Mouse (Mus musculus): ENCODE results near the gene Paqr3. TPM values are rescaled to one million over a fixed set of nuclear protein-coding genes. Genes with fewer than 3 reads are reported as not detected.

The Paqr3 gene
- total and polyA plus RNA-seq, 2 experiments from 2014 or later = 10.6 to 32.3 TPM

DNA sequence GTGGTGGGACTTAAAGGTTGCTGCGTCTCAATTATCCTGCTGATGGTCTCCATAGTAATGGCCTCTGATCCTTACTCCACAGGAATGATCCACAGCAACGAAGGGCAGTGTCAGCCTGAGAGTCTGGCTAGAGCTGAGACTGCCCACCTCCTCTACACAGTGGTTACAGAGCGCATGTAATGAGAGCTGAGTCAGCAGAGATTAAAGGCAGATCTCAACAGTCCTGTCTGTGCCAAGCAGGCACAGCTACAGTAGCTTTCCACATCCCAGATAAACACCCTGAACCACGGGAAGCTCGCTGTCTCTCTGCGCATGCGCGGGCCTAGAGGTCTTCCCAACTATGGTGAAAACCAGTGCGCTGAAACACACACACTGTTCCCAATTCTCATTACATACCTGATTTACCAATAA lies 13.8 kb downstream of the Paqr3 start:
- Histone ChIP-seq H3K27me3 (ENCODE audit: insufficient read depth, low read length) (no peaks in the 10 kb centered on the region), H3K4me1 (ENCODE audit: insufficient read depth) (no peaks in the 10 kb centered on the region), H3K9me3 (ENCODE audit: low read length) (no peaks in the 10 kb centered on the region), H3K36me3 (ENCODE audit: insufficient read depth) (peaks cover 36% of the 10 kb centered on the region), H3K27ac (ENCODE audit: low read depth, low read length) (no peak overlapping the region), H3K9ac (no peak overlapping the region), H3K4me3 (ENCODE audit: low read depth, low read length) (no peak overlapping the region), H3K4me2 (ENCODE audit: low read depth) (no peak overlapping the region)
- DNase-seq (no peak), ATAC-seq (peak; percentile 48)
- 66% methylated on average over 9 of the region's 9 CpGs for WGBS
- TF ChIP-seq CTCF (IDR thresholded peaks at IDR 0.05; ENCODE audit: low read depth) = no peak

- no peak overlapping the region for H3K9ac ChIP-seq
- WGBS = 78% methylated on average over 12 of the region's 13 CpGs
- DNase-seq = no peak
- no peak for ATAC-seq
- no peak overlapping the region for H3K4me2 ChIP-seq (ENCODE audit: low read depth)
- no peaks in the 10 kb centered on the region for H3K4me1 ChIP-seq (ENCODE audit: insufficient read depth)
- no peak overlapping the region for H3K4me3 ChIP-seq (ENCODE audit: low read depth, low read length)
- H3K36me3 ChIP-seq (ENCODE audit: insufficient read depth) = peaks cover 26% of the 10 kb centered on the region
- no peaks in the 10 kb centered on the region for H3K27me3 ChIP-seq (ENCODE audit: insufficient read depth, low read length)
- H3K9me3 ChIP-seq (ENCODE audit: low read length) = no peaks in the 10 kb centered on the region
- no peak overlapping the region for H3K27ac ChIP-seq (ENCODE audit: low read depth, low read length)
- TF ChIP-seq CTCF (IDR thresholded peaks at IDR 0.05; ENCODE audit: low read depth) = no peak
Measured at GRCm38 (mm10) chr5:97095335-97095734, 16.1 kb downstream of the Paqr3 start.

- no peak for DNase-seq
- no peaks in the 10 kb centered on the region for H3K27me3 ChIP-seq (ENCODE audit: insufficient read depth, low read length)
- ATAC-seq = no peak
- TF ChIP-seq CTCF (IDR thresholded peaks at IDR 0.05; ENCODE audit: low read depth) = no peak
- H3K4me1 ChIP-seq (ENCODE audit: insufficient read depth) = no peaks in the 10 kb centered on the region
- H3K9me3 ChIP-seq (ENCODE audit: low read length) = no peaks in the 10 kb centered on the region
- H3K36me3 ChIP-seq (ENCODE audit: insufficient read depth) = peaks cover 22% of the 10 kb centered on the region
- no peak overlapping the region for H3K9ac ChIP-seq
- 80% methylated on average over 8 of the region's 8 CpGs for WGBS
- no peak overlapping the region for H3K4me2 ChIP-seq (ENCODE audit: low read depth)
- H3K4me3 ChIP-seq (ENCODE audit: low read depth, low read length) = no peak overlapping the region
- no peak overlapping the region for H3K27ac ChIP-seq (ENCODE audit: low read depth, low read length)
Measured at GRCm38 (mm10) chr5:97092970-97093369, 18.4 kb downstream of the Paqr3 start.

DNA sequence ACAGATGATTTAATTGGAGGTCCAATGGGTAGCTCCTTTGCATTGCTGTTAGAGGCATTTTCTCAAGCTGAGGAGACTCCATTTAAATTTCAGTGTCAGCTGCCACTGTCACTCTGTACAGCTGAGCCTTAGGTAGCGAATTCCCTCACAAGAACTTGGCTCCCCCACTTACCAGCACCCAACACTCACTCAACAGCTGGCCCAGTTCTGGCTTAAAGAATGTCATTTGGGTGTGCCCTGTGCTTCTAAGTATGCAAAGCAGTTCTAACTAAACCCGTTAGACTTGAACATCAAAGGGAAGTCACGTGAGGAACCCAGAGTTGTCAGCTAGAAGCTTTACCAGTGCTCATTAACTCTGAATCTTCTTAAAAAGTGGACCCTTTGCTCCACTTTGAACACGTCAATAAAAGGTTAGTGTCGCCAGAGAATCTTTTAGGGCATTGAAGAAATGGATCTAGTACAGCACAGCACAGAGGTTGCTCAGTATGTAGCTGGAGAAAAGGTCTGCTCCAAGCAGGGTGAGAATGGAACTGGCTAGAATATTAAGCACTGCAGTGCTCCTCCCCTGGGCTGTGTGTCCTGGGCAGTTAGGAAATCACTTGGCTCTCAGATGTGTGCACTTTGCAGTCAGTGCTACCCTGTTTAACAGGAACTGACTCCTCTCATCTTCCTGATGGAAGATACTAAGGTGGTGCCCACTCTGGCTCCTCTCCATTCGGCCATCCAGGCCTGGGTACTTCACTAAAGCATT lies 21.2 kb downstream of the Paqr3 start:
- 54% methylated on average over 6 of the region's 6 CpGs for WGBS
- no peaks in the 10 kb centered on the region for H3K9me3 ChIP-seq (ENCODE audit: low read length)
- H3K9ac ChIP-seq = no peak overlapping the region
- H3K36me3 ChIP-seq (ENCODE audit: insufficient read depth) = peaks cover 31% of the 10 kb centered on the region
- no peak overlapping the region for H3K4me2 ChIP-seq (ENCODE audit: low read depth)
- DNase-seq = no peak
- no peak overlapping the region for H3K4me3 ChIP-seq (ENCODE audit: low read depth, low read length)
- no peak for TF ChIP-seq CTCF (IDR thresholded peaks at IDR 0.05; ENCODE audit: low read depth)
- no peaks in the 10 kb centered on the region for H3K27me3 ChIP-seq (ENCODE audit: insufficient read depth, low read length)
- peak; percentile 25; the same call in 1 of the 2 replicates for ATAC-seq
- no peak overlapping the region for H3K27ac ChIP-seq (ENCODE audit: low read depth, low read length)
- H3K4me1 ChIP-seq (ENCODE audit: insufficient read depth) = no peaks in the 10 kb centered on the region

DNA sequence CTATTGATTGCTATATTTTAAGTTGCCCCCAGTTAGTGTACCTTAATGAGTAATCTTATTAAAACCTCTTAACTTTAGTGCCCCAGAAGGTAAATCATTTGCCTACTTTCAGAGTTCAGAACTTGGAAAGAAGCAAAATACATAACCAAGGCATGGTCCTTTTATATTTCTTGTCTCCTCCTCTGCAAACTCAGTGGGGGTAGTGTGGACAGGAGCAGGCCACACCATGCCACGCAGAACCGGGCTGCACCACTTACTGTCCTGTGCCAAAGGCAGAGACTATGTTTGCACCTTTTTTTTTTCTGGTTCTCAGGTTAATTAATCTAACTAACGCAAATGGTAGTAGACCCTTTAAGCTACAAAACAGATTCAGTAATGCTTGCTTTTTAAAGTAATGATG lies 22.0 kb downstream of the Paqr3 start:
- no peak for TF ChIP-seq CTCF (IDR thresholded peaks at IDR 0.05; ENCODE audit: low read depth)
- DNase-seq = no peak
- no peaks in the 10 kb centered on the region for H3K9me3 ChIP-seq (ENCODE audit: low read length)
- WGBS = 83% methylated on average over 3 of the region's 3 CpGs
- no peaks in the 10 kb centered on the region for H3K4me1 ChIP-seq (ENCODE audit: insufficient read depth)
- H3K9ac ChIP-seq = no peak overlapping the region
- H3K27me3 ChIP-seq (ENCODE audit: insufficient read depth, low read length) = no peaks in the 10 kb centered on the region
- H3K36me3 ChIP-seq (ENCODE audit: insufficient read depth) = peaks cover 31% of the 10 kb centered on the region
- ATAC-seq = no peak
- H3K27ac ChIP-seq (ENCODE audit: low read depth, low read length) = no peak overlapping the region
- H3K4me2 ChIP-seq (ENCODE audit: low read depth) = no peak overlapping the region
- no peak overlapping the region for H3K4me3 ChIP-seq (ENCODE audit: low read depth, low read length)

DNA sequence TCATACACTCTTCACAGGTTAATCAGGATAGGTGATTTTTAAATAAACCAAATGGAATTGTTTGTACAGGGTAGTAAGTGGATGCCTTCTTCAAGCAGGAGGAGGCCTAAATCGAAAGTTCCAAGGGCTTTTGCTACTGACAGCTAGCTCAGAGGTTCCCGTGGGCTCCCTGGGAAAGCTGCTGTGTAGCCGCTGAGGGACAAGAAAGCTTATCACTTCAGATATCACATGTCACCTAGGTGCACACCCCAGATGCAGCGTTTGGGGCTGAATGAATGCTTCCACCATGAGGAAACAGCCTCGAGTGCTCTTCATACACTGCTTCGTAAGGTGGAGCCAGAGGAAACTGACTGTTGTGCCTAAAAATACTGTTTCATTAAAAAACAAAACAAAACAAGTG lies 23.2 kb downstream of the Paqr3 start:
- Histone ChIP-seq H3K9ac (no peak overlapping the region), H3K4me2 (ENCODE audit: low read depth) (no peak overlapping the region), H3K4me1 (ENCODE audit: insufficient read depth) (no peaks in the 10 kb centered on the region), H3K9me3 (ENCODE audit: low read length) (no peaks in the 10 kb centered on the region), H3K27me3 (ENCODE audit: insufficient read depth, low read length) (no peaks in the 10 kb centered on the region), H3K27ac (ENCODE audit: low read depth, low read length) (no peak overlapping the region), H3K4me3 (ENCODE audit: low read depth, low read length) (no peak overlapping the region), H3K36me3 (ENCODE audit: insufficient read depth) (peaks cover 31% of the 10 kb centered on the region)
- DNase-seq = no peak
- no peak for TF ChIP-seq CTCF (IDR thresholded peaks at IDR 0.05; ENCODE audit: low read depth)
- 90% methylated on average over 6 of the region's 6 CpGs for WGBS
- no peak for ATAC-seq

- no peaks in the 10 kb centered on the region for H3K27me3 ChIP-seq (ENCODE audit: insufficient read depth, low read length)
- no peaks in the 10 kb centered on the region for H3K9me3 ChIP-seq (ENCODE audit: low read length)
- no peak overlapping the region for H3K9ac ChIP-seq
- WGBS = 97% methylated on average over 16 of the region's 16 CpGs
- H3K4me2 ChIP-seq (ENCODE audit: low read depth) = no peak overlapping the region
- DNase-seq (no peak), ATAC-seq (no peak)
- H3K27ac ChIP-seq (ENCODE audit: low read depth, low read length) = no peak overlapping the region
- no peak overlapping the region for H3K4me3 ChIP-seq (ENCODE audit: low read depth, low read length)
- H3K4me1 ChIP-seq (ENCODE audit: insufficient read depth) = no peaks in the 10 kb centered on the region
- TF ChIP-seq CTCF (IDR thresholded peaks at IDR 0.05; ENCODE audit: low read depth) = no peak
- H3K36me3 ChIP-seq (ENCODE audit: insufficient read depth) = peaks cover 27% of the 10 kb centered on the region
Measured at GRCm38 (mm10) chr5:97087746-97088145, 23.6 kb downstream of the Paqr3 start.

Data from forebrain, postnatal 0 days (tissue).